Mouse (Mus musculus): Measurements from ENCODE around the gene Clrn3. TPM values are rescaled to one million over a fixed set of nuclear protein-coding genes. Genes with fewer than 3 reads are reported as not detected.
A peak's percentile ranks its signal among the peaks of the same experiment; 100 is the strongest.
"Not testable (repeated sequence)": the region's sequence is repeated elsewhere in the genome, so short reads cannot be mapped to it uniquely, and the experiment has no call there.

Gene Clrn3
- not detected for total RNA-seq (2021)
- long read RNA-seq, experiment 1 = 0 reads
- long read RNA-seq, experiment 2 = 0 reads

DNA sequence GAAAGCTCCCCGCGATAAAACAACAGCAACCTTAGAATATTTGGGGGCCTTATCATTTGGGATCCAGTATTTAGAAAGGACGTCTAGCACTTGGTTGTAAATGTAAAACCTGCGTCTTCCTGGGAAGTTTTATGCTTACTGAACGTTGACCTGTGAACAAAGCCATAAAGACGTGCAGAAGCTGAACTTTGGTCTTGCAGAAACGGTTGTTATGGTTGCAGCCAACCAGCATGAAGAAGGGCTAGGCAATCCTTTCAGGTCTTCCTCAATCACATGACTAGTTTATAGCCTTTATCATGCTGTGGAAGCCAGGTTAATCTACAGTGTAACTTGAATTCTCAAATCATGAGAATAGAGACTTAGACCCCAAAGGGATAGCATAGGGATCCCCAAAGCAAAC lies at the start of gene Clrn3:
TSS of gene Clrn3 (minus strand) at position 140 of the 400 bp plus-strand sequence.
- DNase-seq (ENCODE audit: low spot score) = no peak

DNA sequence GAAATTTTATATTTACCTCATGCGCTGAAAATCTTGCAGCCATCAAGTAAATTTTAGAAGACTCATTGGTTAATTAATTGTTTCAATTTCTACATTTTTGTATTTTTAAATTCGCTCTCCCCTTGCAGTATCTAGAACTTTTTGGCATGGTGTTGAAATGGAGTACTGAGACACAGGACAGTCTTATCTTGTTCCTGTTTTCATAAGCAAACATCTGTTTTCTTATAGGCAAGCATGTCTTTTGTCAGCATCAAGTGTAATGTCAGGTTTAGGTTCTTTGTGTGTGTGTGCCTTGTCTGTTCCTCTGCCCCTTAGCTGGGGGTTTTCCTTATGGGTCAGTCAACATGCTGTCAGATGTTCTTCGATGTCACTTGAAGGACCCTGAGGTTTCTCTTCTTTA lies 47.9 kb upstream of the Clrn3 start:
- DNase-seq (ENCODE audit: low spot score) = no peak

DNA sequence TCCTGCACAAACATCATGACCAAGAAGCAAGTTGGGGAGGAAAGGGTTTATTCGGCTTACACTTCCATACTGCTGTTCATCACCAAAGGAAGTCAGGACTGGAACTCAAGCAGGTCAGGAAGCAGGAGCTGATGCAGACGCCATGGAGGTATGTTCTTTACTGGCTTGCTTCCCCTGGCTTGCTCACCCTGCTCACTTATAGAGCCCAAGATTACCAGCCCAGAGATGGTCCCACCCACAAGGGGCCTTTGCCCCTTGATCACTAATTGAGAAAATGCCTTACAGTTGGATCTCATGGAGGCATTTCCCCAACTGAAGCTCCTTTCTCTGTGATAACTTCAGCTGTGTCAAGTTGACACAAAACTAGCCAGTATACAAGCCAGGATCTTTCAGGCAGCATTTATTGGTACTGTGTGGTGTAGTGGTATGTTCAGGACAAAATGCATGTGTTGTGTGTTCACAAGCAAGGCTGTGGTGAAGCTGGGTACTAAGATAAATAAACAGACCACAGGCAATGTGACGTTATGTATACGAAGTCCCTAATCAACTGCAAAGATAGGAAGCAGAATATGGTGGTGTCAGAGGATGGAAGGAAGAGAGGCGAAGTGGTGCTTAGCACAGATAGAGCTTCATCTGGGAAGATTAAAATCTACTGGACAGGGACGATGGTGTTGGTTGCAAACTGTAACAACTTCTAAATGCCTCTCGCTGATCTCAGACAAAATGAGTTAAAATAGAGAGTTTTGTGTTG lies 47.0 kb upstream of the Clrn3 start:
- not testable (repeated sequence) for DNase-seq (ENCODE audit: low spot score)

DNA sequence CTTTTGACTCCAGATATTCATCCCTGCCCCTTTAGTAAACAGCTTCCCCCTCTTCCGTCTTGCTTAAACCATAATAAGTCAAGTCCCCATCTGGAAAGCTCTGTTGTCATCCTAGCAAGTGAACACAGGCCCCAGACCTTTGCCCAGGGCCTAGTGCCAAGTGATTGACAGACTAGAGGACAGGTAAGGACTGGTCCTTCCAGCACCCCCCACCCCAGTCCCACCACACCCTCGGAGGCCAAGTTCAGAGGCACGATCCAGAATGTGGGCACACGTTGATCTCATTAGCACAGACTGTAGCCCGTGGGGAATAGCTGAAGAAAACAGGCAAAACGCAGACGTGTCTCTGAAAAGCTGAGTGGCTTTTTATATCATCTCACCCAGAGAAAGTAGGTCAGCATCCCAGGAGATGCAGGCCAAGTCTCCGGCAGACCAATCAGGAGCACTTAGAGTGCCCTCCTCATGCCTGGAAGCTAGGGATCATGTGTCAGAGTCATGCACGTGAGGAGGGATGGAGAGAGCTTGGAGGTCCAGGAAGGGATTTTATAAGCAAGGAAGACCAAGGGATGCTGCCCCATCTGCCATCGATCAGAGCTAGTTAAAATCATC lies 43.6 kb upstream of the Clrn3 start:
- DNase-seq (ENCODE audit: low spot score) = peak; percentile 49

DNA sequence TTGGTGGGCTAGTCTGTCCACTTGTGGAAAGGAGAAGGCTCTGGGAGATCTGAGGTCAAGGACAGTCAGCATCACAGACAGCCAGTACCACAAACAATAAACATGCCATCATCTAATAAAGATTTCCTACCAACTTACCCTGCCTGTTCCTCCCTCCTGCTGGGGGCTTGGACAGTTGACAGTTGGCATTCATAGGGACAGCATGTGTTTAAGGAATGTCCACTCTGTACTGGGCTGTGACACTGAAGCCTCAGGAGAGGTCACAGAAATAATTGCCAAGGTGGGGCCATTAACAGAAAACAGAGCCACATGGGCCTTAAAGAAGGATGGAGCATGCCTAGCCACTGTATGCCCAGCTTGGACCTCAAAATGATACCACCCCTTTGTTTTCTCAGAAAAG lies 42.9 kb upstream of the Clrn3 start:
- DNase-seq (ENCODE audit: low spot score) = peak; percentile 28

DNA sequence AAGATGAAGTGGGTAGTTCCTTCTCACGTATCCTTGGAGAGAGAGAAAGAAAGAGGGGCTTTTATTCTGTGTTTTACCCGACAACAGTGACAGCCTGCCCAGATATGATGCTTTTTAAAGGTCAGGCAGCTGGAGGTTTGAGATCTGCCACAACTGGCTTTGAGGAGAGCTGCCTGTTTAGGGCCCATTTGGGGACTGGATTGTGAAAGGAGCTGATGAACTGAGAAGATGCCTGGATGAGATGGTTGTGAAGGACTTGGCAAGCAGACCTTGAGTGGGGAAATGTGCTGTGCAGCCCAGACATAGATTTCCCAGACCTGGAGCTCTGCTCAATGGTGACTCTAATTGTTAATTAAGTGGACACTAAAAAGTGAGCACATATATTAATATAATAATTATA lies 40.1 kb upstream of the Clrn3 start:
- peak; percentile 17 for DNase-seq (ENCODE audit: low spot score)

DNA sequence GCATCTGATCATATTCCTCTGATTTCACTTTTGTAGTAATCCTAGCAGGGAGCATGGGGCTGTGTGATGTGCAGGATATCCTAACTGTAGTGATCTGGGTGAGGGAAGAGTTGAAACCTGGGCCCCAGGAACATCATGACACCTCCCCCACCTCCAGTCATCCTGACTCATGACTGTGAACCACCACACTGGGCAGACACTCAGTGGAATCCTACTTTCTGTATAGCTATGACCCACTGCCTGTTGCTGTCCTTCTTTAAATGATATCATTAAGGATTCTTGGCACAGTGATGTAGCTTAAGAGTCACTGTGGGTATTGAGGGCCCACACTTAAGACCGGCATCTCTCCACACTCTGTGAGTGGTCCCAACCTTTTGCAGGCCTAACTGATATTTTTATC lies 39.1 kb upstream of the Clrn3 start:
- DNase-seq (ENCODE audit: low spot score) = no peak

DNA sequence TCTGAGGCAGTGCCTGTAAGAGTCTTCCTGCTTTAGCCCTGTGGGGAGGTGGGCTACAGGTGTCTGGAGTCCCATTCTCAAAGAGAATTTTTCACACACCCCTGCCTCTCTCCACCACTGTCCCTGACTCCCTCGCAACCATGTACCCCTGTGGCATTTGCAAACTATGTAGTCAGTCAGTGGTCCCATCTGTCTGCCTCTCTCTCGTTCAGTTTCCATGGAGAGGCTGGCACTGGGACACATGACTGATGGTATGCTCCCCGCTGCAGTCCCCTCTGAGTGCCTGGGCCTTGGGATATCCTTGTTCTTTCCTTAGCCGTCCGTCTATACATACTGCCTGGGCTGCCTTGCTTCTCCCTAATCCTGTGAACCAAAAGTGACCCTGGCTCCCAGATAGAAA lies 37.6 kb upstream of the Clrn3 start:
- no peak for DNase-seq (ENCODE audit: low spot score)

DNA sequence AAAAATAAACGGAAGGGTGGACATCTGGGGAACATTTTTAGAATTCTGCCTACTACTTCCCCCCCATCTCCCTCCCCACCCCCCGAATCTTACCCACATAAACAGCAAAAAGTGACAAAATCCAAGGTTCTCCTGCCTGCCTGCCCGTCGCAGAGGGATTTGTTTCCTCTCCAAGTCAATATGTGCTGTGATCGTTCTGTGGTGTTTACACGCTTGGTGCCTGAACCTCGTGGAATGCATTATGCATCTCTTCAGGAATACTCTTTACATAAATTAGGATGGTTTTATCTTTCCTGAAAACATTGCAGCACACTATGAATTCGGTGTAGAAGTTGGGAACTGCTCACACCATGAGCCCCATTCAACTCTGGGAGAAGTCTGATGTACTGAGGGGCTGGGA lies 35.6 kb upstream of the Clrn3 start:
- DNase-seq (ENCODE audit: low spot score) = no peak

DNA sequence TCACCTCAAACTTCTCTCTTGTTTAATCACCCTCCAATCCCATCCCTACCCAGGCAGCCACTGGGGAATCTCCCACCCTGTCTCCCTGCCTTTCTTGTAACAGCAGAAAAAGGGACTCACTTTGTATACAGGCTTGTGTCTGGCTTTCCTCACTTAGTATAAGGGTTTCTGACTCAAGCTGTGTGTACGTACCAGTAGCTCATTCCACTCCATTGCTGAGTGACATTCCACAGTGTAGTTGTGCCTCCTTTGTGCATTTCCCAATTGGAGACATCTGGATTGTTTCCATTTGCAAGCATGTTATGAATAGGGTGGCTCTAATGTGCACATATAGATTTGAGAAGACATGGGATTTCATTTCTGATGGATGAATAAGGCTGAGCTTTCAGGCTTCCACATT lies 31.8 kb upstream of the Clrn3 start:
- no peak for DNase-seq (ENCODE audit: low spot score)

DNA sequence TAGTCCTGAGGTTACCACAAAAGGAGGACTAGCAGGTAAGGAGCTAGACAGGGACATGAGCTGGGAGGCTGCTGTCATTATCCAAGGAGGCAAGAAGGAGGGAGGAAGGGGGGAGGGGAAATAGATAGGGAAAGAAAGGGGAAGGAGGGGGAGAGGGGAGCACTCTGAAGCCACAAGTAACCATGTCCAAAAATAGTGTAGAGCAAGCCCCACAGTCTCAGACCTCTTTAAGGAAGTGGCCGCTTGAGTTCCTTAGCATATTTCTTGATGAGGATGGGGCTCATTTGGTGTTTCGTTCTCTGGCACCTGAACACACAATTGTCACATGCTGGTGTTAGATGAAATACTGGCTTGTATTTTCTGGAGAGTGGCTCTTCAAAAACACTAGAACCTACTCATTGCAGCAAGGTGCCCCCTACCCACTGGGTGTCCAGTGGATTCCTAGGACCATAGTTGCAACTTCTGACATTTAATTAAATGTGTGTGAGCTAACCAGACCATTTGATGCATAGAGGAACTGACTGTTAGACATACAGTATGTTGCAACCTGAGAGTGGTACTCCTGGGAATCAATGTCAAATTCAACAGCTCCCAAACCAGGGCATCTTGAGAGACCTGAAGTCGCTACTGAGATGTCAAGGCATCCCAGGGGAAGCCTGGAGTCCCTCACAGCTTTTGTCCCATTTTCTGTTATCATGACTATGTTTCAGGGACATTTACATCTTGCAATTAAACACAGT lies 28.4 kb upstream of the Clrn3 start:
- DNase-seq (ENCODE audit: low spot score) = no peak

DNA sequence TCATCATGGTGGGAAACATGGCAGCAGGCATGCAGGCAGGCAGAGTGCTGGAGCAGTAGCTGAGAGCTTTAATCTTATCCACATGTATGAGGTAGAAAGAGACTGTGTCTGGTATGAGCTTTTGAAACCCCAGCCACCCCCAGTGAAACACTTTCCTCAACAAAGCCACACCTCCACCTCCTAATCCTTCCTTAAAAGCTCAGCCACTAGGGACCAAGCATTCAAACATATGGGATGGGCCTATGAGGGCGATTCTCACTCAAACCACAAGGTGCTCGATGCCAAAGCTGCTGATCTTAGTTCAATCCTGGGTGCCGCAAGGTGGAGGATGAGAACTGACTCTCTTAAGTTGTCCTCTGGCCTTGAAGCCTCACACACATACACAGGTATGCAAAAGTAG lies 25.1 kb upstream of the Clrn3 start:
- DNase-seq (ENCODE audit: low spot score) = no peak

DNA sequence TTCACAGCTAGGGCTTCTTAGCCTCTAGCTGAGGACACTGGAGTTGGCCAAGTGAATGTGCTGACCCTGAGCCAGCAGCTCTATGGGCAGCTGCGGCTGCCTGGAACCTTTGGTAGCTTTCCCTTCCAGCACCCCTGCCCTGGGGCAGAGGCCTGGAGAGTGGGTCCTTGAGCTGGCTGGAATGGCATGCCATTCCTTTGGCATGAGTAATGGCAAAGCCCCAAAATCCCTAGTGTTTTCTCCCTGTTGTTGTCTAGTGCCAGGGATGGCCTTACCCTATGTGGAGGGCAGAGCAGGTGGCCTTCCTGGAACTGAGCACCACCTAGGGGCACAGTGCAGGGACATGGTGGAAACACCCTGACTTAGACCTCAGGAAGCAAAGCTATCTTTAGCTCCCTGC lies 23.1 kb upstream of the Clrn3 start:
- DNase-seq (ENCODE audit: low spot score) = peak; percentile 25

DNA sequence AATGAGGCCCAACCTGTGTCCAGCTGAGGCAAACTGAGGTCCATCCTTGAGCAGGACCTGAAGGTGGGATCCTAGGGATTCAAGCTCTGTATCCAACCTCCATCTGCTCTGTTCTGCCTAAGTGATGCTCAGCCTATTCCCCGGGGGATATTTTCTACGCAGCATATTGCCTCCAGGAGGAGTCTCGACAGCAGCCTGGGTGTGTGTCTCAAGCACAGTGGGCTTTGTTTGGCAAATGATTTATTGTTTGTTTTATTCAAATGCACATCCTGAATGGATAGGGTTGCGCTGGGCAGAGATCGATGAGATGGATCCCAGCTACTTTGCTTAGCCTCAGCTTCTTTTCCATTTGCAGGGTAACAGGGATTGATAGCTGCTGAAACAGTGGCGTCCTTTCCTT lies 20.0 kb upstream of the Clrn3 start:
- DNase-seq (ENCODE audit: low spot score) = no peak

DNA sequence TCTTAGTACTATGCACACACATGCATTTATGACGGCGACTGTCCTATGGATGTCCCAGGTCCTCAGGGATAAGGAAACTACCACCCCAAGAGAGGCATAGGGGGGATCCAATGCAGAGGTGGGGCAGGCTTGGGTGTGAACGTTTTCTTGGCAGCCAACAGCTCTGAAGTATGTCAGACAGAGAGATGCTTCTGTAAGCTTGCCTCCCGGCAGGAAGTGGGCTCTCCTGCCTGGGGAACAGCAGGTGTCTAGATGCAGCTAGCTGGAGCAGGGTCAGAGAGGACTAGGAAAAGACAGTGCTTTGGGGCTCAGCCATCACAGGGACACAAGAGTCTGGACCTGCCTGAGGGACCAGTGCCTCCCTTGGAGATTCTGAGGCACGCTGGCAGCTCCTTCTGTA lies 18.1 kb upstream of the Clrn3 start:
- DNase-seq (ENCODE audit: low spot score) = no peak

DNA sequence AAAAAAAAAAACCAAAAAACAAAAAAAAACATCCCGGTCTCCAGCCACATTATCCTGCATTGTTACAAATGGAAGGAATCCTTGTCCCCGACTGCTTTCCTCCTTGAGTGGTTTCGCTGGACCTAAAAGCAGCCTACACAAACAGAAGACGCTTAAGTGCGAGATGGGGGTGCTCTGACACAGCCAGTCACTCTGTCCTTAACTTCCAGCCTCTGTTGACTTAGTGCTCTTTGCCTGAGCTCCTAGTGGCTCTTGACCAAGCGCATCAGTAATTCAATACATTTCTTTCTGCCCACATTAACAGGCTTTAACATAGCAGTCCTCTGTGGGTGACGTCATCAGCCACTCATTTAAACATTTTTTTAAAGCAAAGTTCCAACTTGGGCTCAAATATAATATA lies 17.5 kb upstream of the Clrn3 start:
- DNase-seq (ENCODE audit: low spot score) = no peak

DNA sequence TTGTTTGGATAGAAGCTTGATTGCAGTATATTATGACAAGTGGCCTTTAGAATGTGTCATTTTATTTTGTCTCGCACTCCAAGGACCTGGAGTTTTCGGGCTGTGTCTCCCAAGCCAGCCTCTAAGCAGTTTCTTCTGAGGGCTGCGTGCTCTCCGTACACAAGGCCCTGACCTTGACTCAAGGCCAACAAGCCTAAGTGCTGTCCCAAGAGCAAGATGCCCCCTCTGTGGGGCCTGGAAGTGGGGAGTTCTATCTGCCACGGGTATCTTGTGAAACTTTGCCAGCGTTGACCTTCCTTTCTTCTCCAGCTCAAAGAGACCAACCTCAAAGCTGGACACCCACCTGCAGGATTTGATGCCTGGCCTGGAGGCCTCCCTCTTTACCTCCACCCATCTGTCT lies 15.9 kb upstream of the Clrn3 start:
- DNase-seq (ENCODE audit: low spot score) = no peak

DNA sequence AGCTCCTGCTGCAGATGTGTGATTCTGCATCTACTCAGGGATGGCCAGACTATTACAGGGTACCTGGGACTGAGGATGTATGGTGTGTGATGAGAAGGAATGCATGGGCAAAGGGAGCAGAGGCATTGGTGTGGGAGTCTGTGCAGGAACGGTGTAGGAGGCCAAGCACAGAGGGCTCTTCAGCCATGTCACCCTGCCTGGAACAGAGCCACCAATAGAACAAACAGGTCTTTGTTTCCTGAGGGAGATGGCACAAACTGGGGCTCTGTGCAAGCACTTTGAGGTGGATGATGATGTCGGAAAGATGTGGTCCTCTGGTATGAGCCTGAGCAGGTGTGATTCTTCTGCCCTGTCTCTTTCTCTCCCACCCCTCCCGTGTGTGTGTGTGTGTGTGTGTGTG lies 14.6 kb upstream of the Clrn3 start:
- no peak for DNase-seq (ENCODE audit: low spot score)

DNA sequence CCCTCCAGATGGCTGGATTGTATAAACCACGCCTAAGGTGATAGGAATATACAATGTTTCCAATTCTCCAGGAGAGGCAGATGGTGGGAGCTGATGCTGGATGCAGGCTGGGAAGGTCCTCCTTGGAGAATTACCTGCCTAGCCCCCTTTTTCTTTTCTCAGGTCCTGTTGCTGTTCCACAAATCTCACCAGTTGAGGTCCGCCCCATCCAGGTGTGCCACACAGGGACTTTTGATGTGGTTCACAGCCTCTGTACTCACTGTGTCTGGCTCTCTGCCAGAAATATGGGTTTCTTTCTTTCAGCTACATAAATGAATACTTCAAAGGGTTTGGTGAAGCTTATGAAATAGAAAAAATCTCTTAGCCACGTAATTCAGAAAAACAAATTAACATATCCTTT lies 13.8 kb upstream of the Clrn3 start:
- DNase-seq (ENCODE audit: low spot score) = no peak

DNA sequence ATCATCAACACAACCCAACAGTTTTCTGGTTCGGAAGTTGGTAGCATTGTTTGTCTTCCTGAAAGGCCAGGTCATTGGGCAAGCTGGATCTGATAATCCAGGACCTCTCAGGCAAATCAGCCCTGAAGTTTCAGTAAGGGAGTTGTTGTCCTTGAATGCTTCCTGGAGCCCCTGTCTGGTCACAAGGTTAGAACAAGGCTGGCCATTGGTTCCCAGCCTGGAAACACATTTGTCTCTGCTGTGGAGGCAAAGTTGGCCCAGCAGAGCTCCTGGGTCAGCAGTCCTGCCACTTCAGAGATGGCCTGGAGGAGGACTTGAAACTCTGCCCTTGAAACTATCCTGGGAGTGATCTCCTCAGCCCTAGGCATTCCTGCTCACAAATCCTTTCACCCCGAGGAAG lies 11.0 kb upstream of the Clrn3 start:
- DNase-seq (ENCODE audit: low spot score) = no peak

DNA sequence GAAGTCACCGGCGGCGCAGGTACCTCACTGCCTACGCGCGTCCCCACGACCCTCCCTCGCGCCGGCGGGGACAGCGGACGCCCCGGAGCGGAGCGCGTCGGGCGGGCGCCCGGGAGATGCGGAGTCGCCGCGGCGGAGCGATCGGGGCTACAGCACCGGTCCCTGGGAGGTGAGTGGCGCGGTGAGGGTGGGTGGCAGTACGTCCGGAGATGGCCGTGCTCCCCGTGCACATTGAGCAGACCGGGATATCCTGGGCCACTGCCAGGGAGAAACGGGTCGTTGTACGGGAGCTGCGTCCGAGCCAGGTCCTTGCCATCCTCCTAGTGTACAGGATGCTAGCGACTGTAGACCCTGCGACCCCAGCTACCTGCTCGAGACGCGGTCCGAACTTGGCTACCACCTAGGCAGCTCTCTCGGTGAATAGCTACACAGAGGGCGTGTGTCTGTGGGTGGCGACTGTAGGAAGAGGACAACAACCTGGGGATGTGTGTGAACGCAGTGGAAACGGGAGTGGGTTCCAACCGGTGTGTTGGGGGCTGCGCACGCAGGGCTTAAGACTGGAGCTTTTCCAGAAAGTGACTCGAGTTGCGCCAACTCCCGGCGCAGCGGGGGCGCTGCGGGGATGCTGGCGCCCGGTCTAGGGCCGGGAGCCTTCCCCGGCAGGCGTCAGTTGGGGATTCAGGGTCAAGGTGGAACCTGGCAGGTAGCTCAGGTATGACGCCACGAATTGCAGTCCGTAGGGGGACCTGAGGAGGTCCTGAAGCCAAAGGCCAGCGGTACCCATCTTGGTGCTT lies 9.7 kb upstream of the Clrn3 start:
- DNase-seq (ENCODE audit: low spot score) = peak; percentile 15

DNA sequence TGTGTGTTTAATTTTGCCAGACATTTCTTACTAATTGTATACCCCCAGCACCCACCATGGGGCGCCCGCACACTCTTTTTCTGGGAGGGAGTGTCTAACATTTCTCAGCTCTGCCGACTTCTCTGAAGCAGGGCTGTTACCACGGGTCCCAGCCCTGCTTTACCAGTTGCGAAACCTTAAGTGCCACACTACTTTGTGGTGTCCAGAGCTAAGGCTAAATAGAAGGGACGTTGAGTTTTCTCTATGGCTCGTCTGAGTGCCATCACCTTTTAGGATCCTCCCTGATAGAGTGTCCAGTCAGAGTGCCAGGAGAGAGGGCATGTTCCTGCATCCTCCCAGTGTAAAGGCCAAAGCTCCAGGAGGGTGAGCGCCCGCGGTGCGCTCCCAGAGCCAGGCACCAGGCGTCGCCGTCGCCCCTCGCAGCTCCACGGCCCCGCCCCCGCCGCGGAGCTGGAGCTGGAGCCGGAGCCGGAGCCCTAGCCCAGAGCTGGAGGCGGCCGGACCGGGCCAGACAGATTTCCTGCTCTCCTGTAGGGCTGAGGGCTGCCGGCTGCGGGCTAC lies 9.0 kb upstream of the Clrn3 start, which contains the start of gene Ptpre:
TSS of gene Ptpre (plus strand) at position 141 of the 561 bp plus-strand sequence.
- peak; percentile 81 for DNase-seq (ENCODE audit: low spot score)

Data from gastrocnemius, adult 18-20 months (tissue).